Mouse (Mus musculus) left cerebral cortex, postnatal 25 days (tissue): ENCODE data around the gene Slc51a. TPM values are rescaled to one million over a fixed set of nuclear protein-coding genes. Genes with fewer than 3 reads are reported as not detected.
A peak's percentile ranks its signal among the peaks of the same experiment; 100 is the strongest.

Experiments
- DNase-seq, 2 experiments: peaks; one replicate each; pipeline ENCODE4 v3.0.0; 2022; ENCODE audit warnings: low spot score in 2 of 2, mixed read lengths in 1 of 2
- intact Hi-C: fragments of 180-260 bp; cut with DNase I; formaldehyde crosslinking; loops from one replicate; pipeline ENCODE4 v1.15.1; 2025
- total RNA-seq, 2 experiments: library from RNA; stranded (reverse); gene quantifications; 2 replicates each; pipeline ENCODE4 v1.2.3; 2021

The Slc51a gene
- total RNA-seq, result not detected

DNA sequence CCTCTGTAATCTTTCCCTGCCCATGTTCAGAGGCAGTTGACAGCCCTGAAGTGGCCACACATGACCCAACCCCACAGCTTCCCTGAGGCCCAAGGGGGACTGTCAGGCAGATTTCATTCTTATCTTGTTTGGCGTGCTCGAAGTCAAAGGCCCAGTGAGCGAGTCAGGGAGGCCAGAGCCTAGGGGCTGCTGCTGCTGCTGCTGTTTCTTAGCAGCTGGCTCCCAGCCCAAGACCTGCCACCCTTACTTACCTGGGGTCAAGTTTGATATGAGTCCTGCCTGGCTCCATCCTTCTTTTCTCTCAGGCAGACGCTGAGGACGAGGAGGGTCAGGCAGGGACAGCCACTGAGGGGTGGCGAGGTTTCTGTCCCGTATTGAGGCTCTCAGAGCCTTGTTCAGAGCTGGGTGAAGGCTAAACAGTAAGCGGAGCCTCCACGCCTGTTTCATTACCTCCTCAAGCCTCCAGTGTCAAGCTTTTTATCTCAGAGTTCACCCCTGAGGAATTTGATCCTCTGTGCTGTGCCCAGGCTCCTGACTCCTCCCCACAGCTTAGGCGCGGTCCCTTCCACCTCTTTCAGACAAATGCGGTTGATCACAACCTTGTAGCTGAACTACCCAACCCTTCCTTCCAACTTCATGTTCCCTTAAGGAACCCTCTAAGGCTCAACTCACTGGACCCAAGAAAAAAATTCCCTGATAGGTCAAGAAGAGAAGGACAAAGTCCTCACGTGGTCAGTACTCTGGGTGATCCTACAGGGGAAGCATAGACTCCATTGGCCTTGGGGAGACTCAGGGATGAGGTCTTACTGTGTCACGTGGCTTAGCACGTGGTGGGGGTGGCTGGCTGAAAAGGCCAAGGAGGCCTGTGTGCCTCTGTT, at the start of gene Slc51a:
Gene Slc51a, minus strand, starts transcription at position 646 of the 878 bp plus-strand sequence.
- DNase-seq, result no peak
- intact Hi-C loops, result no loop called here

DNA sequence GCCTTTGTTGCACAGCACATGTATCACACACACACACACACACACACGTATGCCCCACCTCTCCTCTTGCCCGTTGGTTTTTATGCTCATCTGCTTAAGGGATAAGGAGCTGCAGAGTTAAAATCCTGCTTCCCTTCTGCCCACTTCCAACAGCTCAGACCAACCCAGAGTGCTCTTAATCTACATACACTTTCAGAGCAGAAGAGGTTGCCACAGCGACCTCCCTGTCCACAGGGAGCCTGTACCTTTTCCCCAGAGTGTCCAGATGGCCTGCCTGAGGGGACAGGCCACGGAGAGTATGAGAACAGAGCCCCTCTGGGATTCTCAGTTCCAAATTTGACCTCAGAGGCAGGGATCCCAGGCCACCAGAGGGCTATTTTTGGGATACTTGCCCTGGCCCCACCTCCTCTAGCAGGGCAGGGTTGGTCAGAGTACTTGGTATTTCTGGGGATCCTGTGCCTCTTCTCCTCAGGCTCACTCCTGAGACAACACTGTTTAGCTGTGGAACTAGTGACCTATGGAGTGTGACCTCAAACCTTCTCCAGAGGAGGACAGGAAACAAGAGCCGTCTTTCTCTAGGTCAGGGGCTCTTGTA, 47.6 kb upstream of the Slc51a start:
- intact Hi-C loops, result no loop called here
- DNase-seq, result no peak

DNA sequence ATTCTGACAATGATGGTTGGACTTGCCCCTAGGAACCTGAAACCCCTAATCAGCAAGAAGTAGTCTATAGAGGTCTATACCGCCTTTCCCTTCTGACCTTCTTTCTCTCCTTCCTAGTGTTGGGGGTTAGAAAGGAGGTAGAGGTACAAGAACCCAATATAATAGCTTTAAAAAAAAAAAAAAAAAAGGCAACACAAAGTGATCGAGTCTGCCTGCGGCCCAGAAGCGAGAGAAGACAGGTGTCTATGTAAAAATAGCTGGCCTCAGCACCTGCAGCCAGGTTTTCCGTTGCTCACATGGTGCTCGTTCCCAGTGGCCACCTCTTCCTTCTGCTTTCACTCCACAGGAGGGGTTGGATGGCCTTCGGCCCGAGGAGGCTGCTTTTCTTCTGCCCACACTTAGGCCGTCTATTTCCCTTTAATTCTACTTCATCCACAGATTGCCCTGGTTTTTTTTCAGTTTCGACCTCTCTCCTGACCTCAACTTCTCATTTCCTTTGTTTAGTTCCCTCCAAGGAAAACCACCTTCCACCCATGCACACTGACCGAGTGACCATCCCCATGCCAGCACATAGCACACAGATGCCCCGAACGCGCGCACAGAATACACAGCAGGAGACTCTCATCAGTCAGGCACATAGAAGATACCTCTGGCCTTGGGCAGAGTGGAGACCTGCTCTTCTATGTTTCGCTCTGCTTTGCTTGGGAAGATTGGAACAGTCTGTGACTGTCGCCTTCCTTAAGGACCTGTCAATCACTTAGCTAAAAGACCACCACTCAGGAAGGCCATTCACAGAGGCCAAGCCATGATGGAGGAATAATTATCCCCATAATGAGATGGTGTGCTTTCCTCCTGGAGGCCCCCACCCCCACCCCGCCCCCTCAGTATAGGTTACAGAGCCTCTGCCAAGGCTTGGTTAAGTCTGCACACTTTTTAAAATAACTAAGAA, 45.5 kb upstream of the Slc51a start:
- no peak for DNase-seq
- intact Hi-C loops, result no loop called here

DNA sequence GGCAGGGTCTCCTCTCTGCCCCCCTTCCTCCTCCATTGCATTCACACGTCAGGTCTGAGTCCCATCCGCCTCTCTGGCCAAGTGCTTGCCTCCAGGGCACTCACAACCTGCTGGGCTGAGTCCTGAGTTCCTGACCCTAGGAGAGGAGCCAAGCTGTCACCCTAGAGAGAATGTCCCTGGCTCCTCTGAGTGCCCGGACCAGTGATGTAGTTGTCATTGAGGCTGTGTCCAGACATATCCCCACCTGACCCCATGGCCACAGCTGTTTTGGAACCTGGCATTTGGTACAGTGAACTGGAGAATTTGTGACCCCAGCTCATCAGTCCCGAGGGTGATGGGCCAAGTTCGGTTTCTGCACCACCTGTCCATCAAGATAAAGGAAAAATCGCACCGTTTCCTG, 39.2 kb upstream of the Slc51a start:
- intact Hi-C loops, result no loop called here
- no peak for DNase-seq

DNA sequence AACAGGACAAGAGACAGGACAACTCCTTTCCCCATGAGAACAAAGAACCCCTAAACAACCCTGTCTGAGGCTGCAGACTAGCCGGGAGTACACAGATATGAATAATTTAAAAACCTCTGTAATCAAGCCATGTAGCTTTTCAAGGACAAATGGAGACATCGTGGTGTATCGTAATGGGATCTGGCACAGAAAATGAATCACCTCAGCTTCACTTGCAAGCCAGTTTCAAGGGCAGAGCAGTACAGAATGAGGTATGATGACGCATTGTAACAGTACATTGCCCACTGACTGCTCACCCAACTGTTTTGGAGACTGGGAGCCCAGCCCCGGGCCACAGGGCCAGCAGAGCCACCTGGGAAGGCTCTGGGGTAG, 36.6 kb upstream of the Slc51a start:
- intact Hi-C loops, result no loop called here
- DNase-seq, result no peak

GRCm38 (mm10) chr16:32523462-32524243, 36.0 kb upstream of the Slc51a start:
- peak in 1 of 2 experiments; percentile 59 for DNase-seq
- intact Hi-C loops, result no loop called here

- no peak for DNase-seq
- intact Hi-C loops, result no loop called here
Observed at GRCm38 (mm10) chr16:32522578-32523194, 35.0 kb upstream of the Slc51a start.

- DNase-seq, result no peak
- intact Hi-C loops, result no loop called here
Observed at GRCm38 (mm10) chr16:32520372-32520748, 32.7 kb upstream of the Slc51a start.

- intact Hi-C loops, result no loop called here
- DNase-seq, result peak in 1 of 2 experiments; percentile 46
Observed at GRCm38 (mm10) chr16:32519656-32520371, 32.1 kb upstream of the Slc51a start.

- intact Hi-C loops, result no loop called here
Observed at GRCm38 (mm10) chr16:32517785-32518481, 30.3 kb upstream of the Slc51a start.

GRCm38 (mm10) chr16:32516006-32516962, 28.6 kb upstream of the Slc51a start:
- intact Hi-C loops, result loop anchor here (1.0 kb wide), 1 partner anchor 92 kb away; the partner anchor contains the start of gene Tfrc
- DNase-seq, result peak; percentile 84 to 95

More at GRCm38 (mm10) chr16:32517785-32518481, 30.3 kb upstream of the Slc51a start:
- DNase-seq, result no peak

- no peak for DNase-seq
- intact Hi-C loops, result no loop called here
Observed at GRCm38 (mm10) chr16:32513948-32514347, 26.3 kb upstream of the Slc51a start.

- DNase-seq, result no peak
- intact Hi-C loops, result no loop called here
Observed at GRCm38 (mm10) chr16:32513401-32513800, 25.7 kb upstream of the Slc51a start.

- no peak for DNase-seq
- intact Hi-C loops, result no loop called here
Observed at GRCm38 (mm10) chr16:32512921-32513320, 25.2 kb upstream of the Slc51a start.

- intact Hi-C loops, result no loop called here
- DNase-seq, result no peak
Observed at GRCm38 (mm10) chr16:32511827-32512490, 24.3 kb upstream of the Slc51a start.

DNA sequence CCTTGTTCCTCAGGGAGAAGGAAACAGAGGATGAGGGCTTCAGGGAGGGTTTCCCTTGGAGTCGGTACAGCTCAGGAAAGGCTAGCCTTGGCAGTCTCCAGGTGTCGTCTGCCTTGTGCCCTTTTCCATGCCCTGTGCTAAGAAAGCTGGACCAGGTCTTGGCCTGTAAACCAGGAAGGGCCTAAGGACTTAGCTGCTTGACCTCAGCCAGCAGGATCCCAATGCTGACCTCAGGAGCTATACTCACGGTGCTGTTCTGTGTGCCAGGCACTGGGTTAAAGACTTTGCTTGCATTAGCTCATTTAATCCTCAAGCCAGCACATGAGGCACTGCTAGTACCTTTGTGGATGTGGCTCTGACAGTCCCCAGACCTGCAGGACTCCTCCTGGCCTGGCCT, 23.7 kb upstream of the Slc51a start:
- no peak for DNase-seq
- intact Hi-C loops, result no loop called here
